In genomic region chr8:124833430-124834205, GRCm38 (mm10) we compare ENCODE assay signal across 9 mouse cellular contexts. TPM values are rescaled to one million over a fixed set of nuclear protein-coding genes. Genes with fewer than 3 reads are reported as not detected.
DNase-seq lines count a peak whose midpoint lies in the region; ATAC-seq and TF ChIP-seq lines count a peak whose summit lies in the region.
"Had no signal": no experiment of that assay in that cellular context is flagged by ENCODE, and none has a peak within 500 bp of the region (broad histone marks: within the 10 kb centered on the region; RNA-seq: fewer than 3 reads in every experiment).

No protein-coding gene starts in this region.

- H3K27ac ChIP-seq in kidney, postnatal 0 days, result peak overlapping the region; percentile 40; the same call in 1 of the 2 replicates
- no peak overlapping the region for H3K27ac ChIP-seq in embryonic facial prominence, embryonic 12.5 days
- H3K27ac ChIP-seq in heart, embryonic 16.5 days (ENCODE audit: low read length), result peak overlapping the region; percentile 84
- H3K27ac ChIP-seq in lung, postnatal 0 days (ENCODE audit: low read length), result no peak overlapping the region
- H3K27ac ChIP-seq: neural tube, embryonic 12.5 days had no signal

- 27% methylated on average over 15 of the region's 15 CpGs for WGBS in kidney, postnatal 0 days
- 39% methylated on average over 15 of the region's 15 CpGs for WGBS in embryonic facial prominence, embryonic 12.5 days
- 18% methylated on average over 15 of the region's 15 CpGs for WGBS in heart, embryonic 16.5 days
- WGBS in lung, postnatal 0 days, result 20% methylated on average over 15 of the region's 15 CpGs

- no peak for ATAC-seq in kidney, postnatal 0 days (replicated peaks; ENCODE audit: low FRiP score, low read depth)
- no peak for ATAC-seq in embryonic facial prominence, embryonic 12.5 days (ENCODE audit: insufficient number of reproducible peaks, insufficient read depth, low FRiP score, low TSS enrichment)
- ATAC-seq in heart, embryonic 16.5 days (replicated peaks; ENCODE audit: extremely low read depth, insufficient read depth, low FRiP score), result peak; percentile 83
- peak; percentile 74 for ATAC-seq in lung, postnatal 0 days

- H3K36me3 ChIP-seq in kidney, postnatal 0 days (ENCODE audit: insufficient read depth, low read length), result peaks cover 3% of the 10 kb centered on the region
- H3K36me3 ChIP-seq in embryonic facial prominence, embryonic 12.5 days, result peaks cover 12% of the 10 kb centered on the region
- H3K36me3 ChIP-seq in heart, embryonic 16.5 days (ENCODE audit: control insufficient read depth, insufficient read depth), result peaks cover 8% of the 10 kb centered on the region
- no peaks in the 10 kb centered on the region for H3K36me3 ChIP-seq in lung, postnatal 0 days (ENCODE audit: insufficient read depth, low read length)

- TF ChIP-seq CTCF in kidney, postnatal 0 days (IDR thresholded peaks at IDR 0.05; ENCODE audit: low read depth), result no peak
- TF ChIP-seq CTCF in lung, postnatal 0 days (IDR thresholded peaks at IDR 0.05), result no peak

- no peaks in the 10 kb centered on the region for H3K9me3 ChIP-seq in kidney, postnatal 0 days (replicated peaks; ENCODE audit: low read length)
- H3K9me3 ChIP-seq in embryonic facial prominence, embryonic 12.5 days, result no peaks in the 10 kb centered on the region
- no peaks in the 10 kb centered on the region for H3K9me3 ChIP-seq in heart, embryonic 16.5 days (replicated peaks; ENCODE audit: control insufficient read depth, low read length)
- H3K9me3 ChIP-seq in lung, postnatal 0 days (ENCODE audit: low read length), result no peaks in the 10 kb centered on the region
- H3K9me3 ChIP-seq: neural tube, embryonic 12.5 days had no signal

- peak overlapping the region; percentile 33 for H3K4me2 ChIP-seq in kidney, postnatal 0 days (ENCODE audit: low read length)
- peak overlapping the region; percentile 9; the same call in 1 of the 2 replicates for H3K4me2 ChIP-seq in embryonic facial prominence, embryonic 12.5 days (replicated peaks)
- H3K4me2 ChIP-seq in heart, embryonic 16.5 days (ENCODE audit: low read depth, low read length), result peak overlapping the region; percentile 33; the same call in 1 of the 2 replicates
- H3K4me2 ChIP-seq in lung, postnatal 0 days (replicated peaks; ENCODE audit: low read depth, low read length), result peak overlapping the region; percentile 28
- H3K4me2 ChIP-seq: neural tube, embryonic 12.5 days had no signal

- no peak overlapping the region for H3K4me3 ChIP-seq in kidney, postnatal 0 days (replicated peaks; ENCODE audit: low read depth, low read length)
- H3K4me3 ChIP-seq in embryonic facial prominence, embryonic 12.5 days, result no peak overlapping the region
- peak overlapping the region; percentile 11; the same call in 1 of the 2 replicates for H3K4me3 ChIP-seq in heart, embryonic 16.5 days (ENCODE audit: low read length)
- no peak overlapping the region for H3K4me3 ChIP-seq in lung, postnatal 0 days (ENCODE audit: low read depth, low read length)
- H3K4me3 ChIP-seq: neural tube, embryonic 12.5 days had no signal

- H3K4me1 ChIP-seq in kidney, postnatal 0 days (replicated peaks; ENCODE audit: insufficient read depth, low read length), result no peaks in the 10 kb centered on the region
- H3K4me1 ChIP-seq in embryonic facial prominence, embryonic 12.5 days, result no peaks in the 10 kb centered on the region
- H3K4me1 ChIP-seq in heart, embryonic 16.5 days (ENCODE audit: control insufficient read depth, insufficient read depth, low read length), result peaks cover 12% of the 10 kb centered on the region
- H3K4me1 ChIP-seq in lung, postnatal 0 days (ENCODE audit: insufficient read depth, low read depth, low read length), result peaks cover 9% of the 10 kb centered on the region; the same call in 1 of the 2 replicates
- H3K4me1 ChIP-seq: neural tube, embryonic 12.5 days had no signal

- H3K9ac ChIP-seq in kidney, postnatal 0 days (ENCODE audit: low read depth, low read length), result no peak overlapping the region
- H3K9ac ChIP-seq in embryonic facial prominence, embryonic 12.5 days, result no peak overlapping the region
- 0 out of 2 replicates have a peak overlapping the region, but pooled peaks have one; percentile 26 for H3K9ac ChIP-seq in heart, embryonic 16.5 days (ENCODE audit: low read length)
- no peak overlapping the region for H3K9ac ChIP-seq in lung, postnatal 0 days (replicated peaks; ENCODE audit: low read depth)
- H3K9ac ChIP-seq: neural tube, embryonic 12.5 days had no signal

- no peaks in the 10 kb centered on the region for H3K27me3 ChIP-seq in kidney, postnatal 0 days (ENCODE audit: insufficient read depth, low read length)
- H3K27me3 ChIP-seq in embryonic facial prominence, embryonic 12.5 days, result no peaks in the 10 kb centered on the region
- no peaks in the 10 kb centered on the region for H3K27me3 ChIP-seq in heart, embryonic 16.5 days (ENCODE audit: control insufficient read depth, insufficient read depth, low read length)
- H3K27me3 ChIP-seq in lung, postnatal 0 days (replicated peaks; ENCODE audit: insufficient read depth, low read length), result no peaks in the 10 kb centered on the region

- peak; percentile 52; the same call in 1 of the 2 replicates for TF ChIP-seq EP300 in lung, postnatal 0 days (IDR thresholded peaks at IDR 0.05)

- peak; percentile 40 for DNase-seq in kidney, postnatal 0 days (ENCODE audit: low spot score)
- no peak for DNase-seq in kidney, postnatal 4 days
- DNase-seq in lung, postnatal 0 days (ENCODE audit: low spot score), result peak; percentile 49
- DNase-seq in thymus, postnatal 4 days, result no peak
- no peak for DNase-seq in left cerebral cortex, adult 9 months (ENCODE audit: low spot score in 2 of 2)
- no peak for DNase-seq in urinary bladder, postnatal 10 days (ENCODE audit: low spot score)

RNA-seq across cellular contexts. Expression of gene Gnpat, which starts 29.2 kb away (rescaled TPM):
- 74.8 and 83.5 TPM in 2 replicates for polyA plus RNA-seq in kidney, postnatal 0 days (2015; fragmentation: Nextera tagmentation; extraction: Ambion mirVana)
- polyA plus RNA-seq in embryonic facial prominence, embryonic 12.5 days (2016; fragmentation: Nextera tagmentation; extraction: Ambion mirVana), result 110 and 111 TPM in 2 replicates
- polyA plus RNA-seq in heart, embryonic 16.5 days (2015; fragmentation: Nextera tagmentation; extraction: Ambion mirVana), result 120 and 129 TPM in 2 replicates
- polyA plus RNA-seq in lung, postnatal 0 days (2015; fragmentation: Nextera tagmentation; extraction: Ambion mirVana), result 67.8 and 71.5 TPM in 2 replicates

RNA-seq across cellular contexts. Expression of gene 2810004N23Rik, which starts 29.3 kb away (rescaled TPM):
- polyA plus RNA-seq in kidney, postnatal 0 days (2015; fragmentation: Nextera tagmentation; extraction: Ambion mirVana), result 33.3 and 36.6 TPM in 2 replicates
- 53.5 and 59.4 TPM in 2 replicates for polyA plus RNA-seq in embryonic facial prominence, embryonic 12.5 days (2016; fragmentation: Nextera tagmentation; extraction: Ambion mirVana)
- polyA plus RNA-seq in heart, embryonic 16.5 days (2015; fragmentation: Nextera tagmentation; extraction: Ambion mirVana), result 51.4 and 52.2 TPM in 2 replicates
- polyA plus RNA-seq in lung, postnatal 0 days (2015; fragmentation: Nextera tagmentation; extraction: Ambion mirVana), result 18.0 and 18.2 TPM in 2 replicates

RNA-seq across cellular contexts. Expression of gene Trim67, which starts 40.7 kb away (rescaled TPM):
- 0.04 TPM in 2 replicates for polyA plus RNA-seq in kidney, postnatal 0 days (2015; fragmentation: Nextera tagmentation; extraction: Ambion mirVana)
- 1.00 and 1.5 TPM in 2 replicates for polyA plus RNA-seq in embryonic facial prominence, embryonic 12.5 days (2016; fragmentation: Nextera tagmentation; extraction: Ambion mirVana)
- 0.14 and 0.17 TPM in 2 replicates for polyA plus RNA-seq in heart, embryonic 16.5 days (2015; fragmentation: Nextera tagmentation; extraction: Ambion mirVana)
- polyA plus RNA-seq in lung, postnatal 0 days (2015; fragmentation: Nextera tagmentation; extraction: Ambion mirVana), result 1.5 and 1.7 TPM in 2 replicates

Comparison
In these comparisons a context has a peak if more than half of its experiments do, and no peak if none do; other contexts are left out.
1. DNase-seq: peak in kidney, postnatal 0 days (single experiment) and lung, postnatal 0 days (single experiment); none in kidney, postnatal 4 days (0 of 2), thymus, postnatal 4 days (single experiment), left cerebral cortex, adult 9 months (0 of 2) and urinary bladder, postnatal 10 days (single experiment).
2. ATAC-seq: peak in heart, embryonic 16.5 days (single experiment) and lung, postnatal 0 days (single experiment); none in kidney, postnatal 0 days (single experiment) and embryonic facial prominence, embryonic 12.5 days (single experiment).
3. H3K27ac ChIP-seq: peak in kidney, postnatal 0 days (single experiment) and heart, embryonic 16.5 days (single experiment); none in embryonic facial prominence, embryonic 12.5 days (single experiment) and lung, postnatal 0 days (single experiment).
4. Peak in every context shown above with its lines, with median percentiles within 50 percentile points of each other: H3K4me2 ChIP-seq.